In genomic region chr10:128578330-128578729, GRCm38 (mm10) we compare ENCODE assay signal across 21 mouse cellular contexts. TPM values are rescaled to one million over a fixed set of nuclear protein-coding genes. Genes with fewer than 3 reads are reported as not detected.
DNase-seq lines count a peak whose midpoint lies in the region; ATAC-seq and TF ChIP-seq lines count a peak whose summit lies in the region.
"Had no signal": no experiment of that assay in that cellular context is flagged by ENCODE, and none has a peak within 500 bp of the region (broad histone marks: within the 10 kb centered on the region; RNA-seq: fewer than 3 reads in every experiment).

No protein-coding gene starts in this region.

- no peak for TF ChIP-seq POLR2A in spleen, adult 2 months (IDR thresholded peaks at IDR 0.05; ENCODE audit: low read depth, low read length)

- whole genome bisulfite sequencing in spleen, adult 2 months, result 57% methylated on average over 11 of the region's 11 CpGs

- no peak for DNase-seq in spleen, adult 2 months (ENCODE audit: low read depth in 1 of 2, low spot score in 2 of 2)
- no peak for DNase-seq in spleen, postnatal 4 days (ENCODE audit: low spot score in 2 of 2)
- peak; percentile 56 for DNase-seq in induced T-regulatory cell, adult 2 months (ENCODE audit: low read depth)
- DNase-seq in heart, postnatal 4 days, result no peak
- no peak for DNase-seq in lung, postnatal 4 days
- no peak for DNase-seq in lung, postnatal 25 days (ENCODE audit: low spot score)
- DNase-seq: adrenal gland, postnatal 10 days; cerebellum, adult 11 months; cerebellum, postnatal 10 days; gastrocnemius, postnatal 36 days; left cerebral cortex, postnatal 4 days; spleen, adult 18-20 months had no signal

- no peaks in the 10 kb centered on the region for H3K9me3 ChIP-seq in E14TG2a.4 (ENCODE audit: low read length)
- H3K9me3 ChIP-seq: neural tube, embryonic 15.5 days; stomach, embryonic 15.5 days had no signal

- H3K4me3 ChIP-seq in spleen, adult 2 months (ENCODE audit: extremely low read depth, insufficient read depth, insufficient read length), result peak overlapping the region; percentile 44
- H3K4me3 ChIP-seq in E14TG2a.4 (replicated peaks; ENCODE audit: low read length), result peak overlapping the region; percentile 29; the same call in 1 of the 2 replicates
- H3K4me3 ChIP-seq: hindbrain, embryonic 10.5 days; layer of hippocampus, adult 2 months; neural tube, embryonic 15.5 days; stomach, embryonic 15.5 days had no signal

- no peak for TF ChIP-seq CTCF in spleen, adult 2 months (IDR thresholded peaks at IDR 0.05; ENCODE audit: extremely low read depth, insufficient read depth, insufficient read length, insufficient replicate concordance)
- TF ChIP-seq CTCF in E14TG2a.4 (conservative IDR thresholded peaks at IDR 0.05; ENCODE audit: low read length), result no peak

- ATAC-seq in megakaryocyte-erythroid progenitor cell, adult 5-6 weeks (replicated peaks; ENCODE audit: low FRiP score, low TSS enrichment, poor library complexity, severe bottlenecking), result peak; percentile 55; the same call in 1 of the 2 replicates
- ATAC-seq: forebrain, embryonic 16.5 days; midbrain, embryonic 16.5 days had no signal

- no peaks in the 10 kb centered on the region for H3K36me3 ChIP-seq in spleen, adult 2 months (ENCODE audit: control insufficient read depth, insufficient read depth, low read length)
- peaks cover 49% of the 10 kb centered on the region for H3K36me3 ChIP-seq in E14TG2a.4 (ENCODE audit: insufficient read depth, low read length)
- H3K36me3 ChIP-seq: neural tube, embryonic 15.5 days; stomach, embryonic 15.5 days had no signal

- no peaks in the 10 kb centered on the region for H3K4me1 ChIP-seq in spleen, adult 2 months (ENCODE audit: control insufficient read depth, insufficient read depth, insufficient read length)
- H3K4me1 ChIP-seq in E14TG2a.4 (replicated peaks; ENCODE audit: low read depth, low read length), result peaks cover 21% of the 10 kb centered on the region
- H3K4me1 ChIP-seq: hindbrain, embryonic 10.5 days; neural tube, embryonic 15.5 days; stomach, embryonic 15.5 days had no signal

- no peak overlapping the region for H3K27ac ChIP-seq in spleen, adult 2 months (ENCODE audit: insufficient read depth, low read length)
- H3K27ac ChIP-seq: hindbrain, embryonic 10.5 days; layer of hippocampus, adult 2 months; liver, embryonic 14.5 days; neural tube, embryonic 15.5 days; stomach, embryonic 15.5 days had no signal

- no peaks in the 10 kb centered on the region for H3K27me3 ChIP-seq in spleen, adult 2 months (ENCODE audit: control insufficient read depth, insufficient read depth, low read length)
- H3K27me3 ChIP-seq in E14TG2a.4 (ENCODE audit: insufficient read depth, low read length), result no peaks in the 10 kb centered on the region
- H3K27me3 ChIP-seq: neural tube, embryonic 15.5 days; stomach, embryonic 15.5 days had no signal

RNA-seq across cellular contexts. Expression of gene Erbb3, which starts 11.1 kb away (rescaled TPM):
- 1.6 TPM in 2 replicates for polyA plus RNA-seq in spleen, adult 2 months (2012; rRNA removed)
- 1.9 and 3.2 TPM in 2 replicates for total RNA-seq in megakaryocyte-erythroid progenitor cell, adult 5-6 weeks (2014; fragmentation: Nextera tagmentation)
- total RNA-seq in megakaryocyte-erythroid progenitor cell, adult 5-6 weeks (2017), result 0.09 and 1.2 TPM in 2 replicates
- total RNA-seq in heart, postnatal 4 days (2021), result 1 to 10 TPM; 7.1 to 8.2 TPM

RNA-seq across cellular contexts. Expression of gene Pa2g4, which starts 12.5 kb away (rescaled TPM):
- 16.8 and 18.9 TPM in 2 replicates for polyA plus RNA-seq in spleen, adult 2 months (2012; rRNA removed)
- 419 and 446 TPM in 2 replicates for total RNA-seq in megakaryocyte-erythroid progenitor cell, adult 5-6 weeks (2014; fragmentation: Nextera tagmentation)
- total RNA-seq in megakaryocyte-erythroid progenitor cell, adult 5-6 weeks (2017), result 426 and 489 TPM in 2 replicates
- 10 to 100 TPM; 81.9 to 82.5 TPM for total RNA-seq in heart, postnatal 4 days (2021)

RNA-seq across cellular contexts. Expression of gene Rpl41, which starts 29.2 kb away (rescaled TPM):
- polyA plus RNA-seq in spleen, adult 2 months (2012; rRNA removed), result 2,135 and 2,270 TPM in 2 replicates
- total RNA-seq in megakaryocyte-erythroid progenitor cell, adult 5-6 weeks (2014; fragmentation: Nextera tagmentation), result 7,210 and 7,602 TPM in 2 replicates
- 3,211 and 3,934 TPM in 2 replicates for total RNA-seq in megakaryocyte-erythroid progenitor cell, adult 5-6 weeks (2017)
- 1,000 to 10,000 TPM; 2,410 to 2,531 TPM for total RNA-seq in heart, postnatal 4 days (2021)

RNA-seq across cellular contexts. Expression of gene Zc3h10, which starts 30.8 kb away (rescaled TPM):
- 17.4 and 19.9 TPM in 2 replicates for polyA plus RNA-seq in spleen, adult 2 months (2012; rRNA removed)
- 5.6 and 6.7 TPM in 2 replicates for total RNA-seq in megakaryocyte-erythroid progenitor cell, adult 5-6 weeks (2014; fragmentation: Nextera tagmentation)
- total RNA-seq in megakaryocyte-erythroid progenitor cell, adult 5-6 weeks (2017), result 8.3 and 10.2 TPM in 2 replicates
- 1 to 10 TPM; 6.9 to 8.3 TPM for total RNA-seq in heart, postnatal 4 days (2021)

RNA-seq across cellular contexts. Expression of gene Rps26, which starts 48.2 kb away (rescaled TPM):
- 929 and 934 TPM in 2 replicates for polyA plus RNA-seq in spleen, adult 2 months (2012; rRNA removed)
- 3,309 and 3,313 TPM in 2 replicates for total RNA-seq in megakaryocyte-erythroid progenitor cell, adult 5-6 weeks (2014; fragmentation: Nextera tagmentation)
- 1,110 and 1,543 TPM in 2 replicates for total RNA-seq in megakaryocyte-erythroid progenitor cell, adult 5-6 weeks (2017)
- 100 to 1,000 TPM; 505 to 516 TPM for total RNA-seq in heart, postnatal 4 days (2021)

Comparison
In these comparisons a context has a peak if more than half of its experiments do, and no peak if none do; other contexts are left out.
1. RNA of gene Pa2g4, which starts 12.5 kb away (total RNA-seq): 419 to 489 TPM in megakaryocyte-erythroid progenitor cell, adult 5-6 weeks; 81.9 to 82.5 TPM in heart, postnatal 4 days; every median in the first group is over 4 times any median in the second.